Mouse (Mus musculus): Measurements from ENCODE around the gene Gmeb1. TPM values are rescaled to one million over a fixed set of nuclear protein-coding genes. Genes with fewer than 3 reads are reported as not detected.

Gene Gmeb1
- polyA plus RNA-seq, 1 experiment from 2014 or later = 39.5 TPM

DNA sequence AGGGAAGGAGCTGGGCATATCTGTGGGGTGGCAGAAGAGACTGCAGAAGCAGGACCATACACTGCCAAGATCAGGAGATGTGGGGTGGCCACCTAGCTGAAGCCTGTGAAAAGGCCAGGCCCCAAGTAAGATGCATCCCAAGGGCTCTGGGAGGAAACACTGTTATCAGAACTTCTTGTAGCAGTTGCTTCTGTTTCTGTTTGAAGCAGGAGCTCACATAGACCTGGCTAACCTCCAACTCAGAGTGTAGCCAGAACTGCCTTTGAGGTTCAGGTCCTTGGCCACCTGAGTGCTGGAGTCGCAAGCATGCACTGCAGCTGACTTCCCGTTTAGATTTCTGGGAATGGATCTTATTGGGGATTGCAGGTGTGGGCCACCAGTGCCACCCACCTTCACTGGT is 43.6 kb downstream of the Gmeb1 start:
- no peak for ATAC-seq (ENCODE audit: insufficient read depth)
- Histone ChIP-seq H3K4me1 (ENCODE audit: insufficient read depth) (no peaks in the 10 kb centered on the region), H3K9ac (no peak overlapping the region), H3K4me2 (no peak overlapping the region), H3K4me3 (ENCODE audit: low read depth, low read length) (no peak overlapping the region), H3K27ac (ENCODE audit: low read depth) (no peak overlapping the region), H3K27me3 (ENCODE audit: insufficient read depth, low read length) (no peaks in the 10 kb centered on the region), H3K9me3 (ENCODE audit: low read depth, low read length) (no peaks in the 10 kb centered on the region), H3K36me3 (ENCODE audit: insufficient read depth) (0 out of 2 replicates have a peak, but pooled peaks cover 4% of the 10 kb centered on the region)
- no peak for TF ChIP-seq CTCF (IDR thresholded peaks at IDR 0.05; ENCODE audit: low read depth)
- WGBS = 73% methylated on average over 2 of the region's 2 CpGs
- DNase-seq = no peak

DNA sequence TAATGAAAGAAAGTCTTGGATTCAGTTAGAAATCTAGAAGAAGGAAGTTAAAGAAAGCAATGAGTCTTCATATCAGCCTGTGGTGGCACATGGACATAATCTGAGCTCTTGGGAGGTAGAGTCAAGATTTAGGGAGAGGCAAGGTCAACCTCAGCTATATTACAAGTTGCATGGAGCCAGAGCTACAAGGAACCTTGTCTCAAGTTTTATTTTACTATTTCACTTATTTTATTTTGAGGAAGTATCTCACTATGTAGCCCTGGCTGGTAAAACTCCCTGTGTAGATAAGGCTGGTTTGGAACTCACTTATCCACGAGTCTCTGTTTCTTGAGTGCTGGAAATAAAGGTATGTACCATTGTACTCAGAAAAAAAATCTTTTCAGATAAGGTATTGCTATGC is 44.8 kb downstream of the Gmeb1 start:
- Histone ChIP-seq H3K9me3 (ENCODE audit: low read depth, low read length) (no peaks in the 10 kb centered on the region), H3K27ac (ENCODE audit: low read depth) (no peak overlapping the region), H3K4me1 (ENCODE audit: insufficient read depth) (no peaks in the 10 kb centered on the region), H3K4me2 (no peak overlapping the region), H3K4me3 (ENCODE audit: low read depth, low read length) (no peak overlapping the region), H3K9ac (no peak overlapping the region), H3K27me3 (ENCODE audit: insufficient read depth, low read length) (no peaks in the 10 kb centered on the region), H3K36me3 (ENCODE audit: insufficient read depth) (0 out of 2 replicates have a peak, but pooled peaks cover under 1% of the 10 kb centered on the region)
- 50% methylated on average over 1 of the region's 1 CpGs for WGBS
- DNase-seq (no peak), ATAC-seq (ENCODE audit: insufficient read depth) (no peak)
- TF ChIP-seq CTCF (IDR thresholded peaks at IDR 0.05; ENCODE audit: low read depth) = no peak

DNA sequence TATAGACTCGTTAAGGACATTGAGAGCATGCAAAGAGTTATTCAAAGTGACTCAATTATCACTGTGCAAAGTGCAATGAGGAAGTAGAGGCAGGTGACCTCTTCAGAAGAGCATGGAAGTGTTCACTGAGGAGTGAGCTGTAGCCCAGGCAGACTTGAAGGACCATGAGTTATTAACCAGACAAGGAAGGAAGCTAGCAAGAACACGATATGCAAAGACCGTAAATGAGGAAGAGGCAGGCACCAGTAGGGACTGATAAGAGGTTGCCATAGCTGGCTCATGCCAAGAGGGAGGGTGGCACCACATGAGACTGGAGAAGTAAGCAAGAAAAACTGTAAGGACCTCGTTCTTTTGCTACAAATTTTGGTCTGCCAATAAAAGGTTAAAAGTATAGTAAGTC is 46.6 kb downstream of the Gmeb1 start:
- ATAC-seq (ENCODE audit: insufficient read depth) = no peak
- TF ChIP-seq CTCF (IDR thresholded peaks at IDR 0.05; ENCODE audit: low read depth) = no peak
- no peak overlapping the region for H3K4me2 ChIP-seq
- H3K27ac ChIP-seq (ENCODE audit: low read depth) = no peak overlapping the region
- H3K27me3 ChIP-seq (ENCODE audit: insufficient read depth, low read length) = no peaks in the 10 kb centered on the region
- no peak for DNase-seq
- 45% methylated on average over 4 of the region's 4 CpGs for WGBS
- H3K9me3 ChIP-seq (ENCODE audit: low read depth, low read length) = no peaks in the 10 kb centered on the region
- H3K4me3 ChIP-seq (ENCODE audit: low read depth, low read length) = no peak overlapping the region
- no peak overlapping the region for H3K9ac ChIP-seq
- no peaks in the 10 kb centered on the region for H3K4me1 ChIP-seq (ENCODE audit: insufficient read depth)
- H3K36me3 ChIP-seq (ENCODE audit: insufficient read depth) = peaks cover 7% of the 10 kb centered on the region; the same call in 1 of the 2 replicates

DNA sequence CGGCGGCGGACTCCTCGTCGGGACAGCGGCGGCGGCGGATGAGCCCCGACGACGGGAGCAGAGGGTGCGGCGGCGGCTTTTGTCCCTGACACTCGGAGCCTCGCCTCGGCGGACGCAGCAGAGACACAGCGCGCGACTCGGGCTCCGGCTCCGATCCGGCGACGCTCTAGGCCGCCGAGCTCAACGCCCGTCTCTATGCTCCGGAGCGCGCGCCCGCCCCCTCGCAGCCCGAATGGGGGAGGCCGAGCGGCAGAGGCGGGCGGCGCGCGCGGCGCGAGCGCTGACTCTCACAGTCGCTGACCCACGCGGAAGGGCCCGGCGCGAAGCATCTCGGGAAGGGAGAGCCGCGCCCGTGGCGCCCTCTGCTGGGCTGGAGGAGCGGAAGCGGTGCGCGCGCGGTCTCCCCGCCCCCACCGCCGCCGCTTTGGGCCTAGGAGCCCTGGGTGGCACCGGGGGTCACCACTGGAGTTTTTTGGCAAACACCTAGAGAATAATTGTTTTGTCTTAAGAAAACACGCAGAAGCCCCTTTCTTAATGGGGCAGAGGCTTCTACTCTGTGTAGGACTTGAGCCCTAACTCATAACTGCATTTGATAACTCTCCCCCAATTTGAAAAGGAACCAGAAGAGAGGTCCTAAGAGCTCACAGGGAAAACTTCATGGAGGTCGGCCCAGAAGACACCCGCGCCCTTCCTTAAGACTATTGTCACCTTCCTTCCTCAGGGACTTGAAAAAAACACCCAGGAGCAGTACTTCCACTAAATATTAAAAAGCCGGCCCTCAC is 49.3 kb downstream of the Gmeb1 start, which contains the start of gene Ythdf2:
Ythdf2 (minus strand) TSS at position 351 of the 782 bp plus-strand sequence.
- Histone ChIP-seq H3K27me3 (ENCODE audit: insufficient read depth, low read length) (no peaks in the 10 kb centered on the region), H3K36me3 (ENCODE audit: insufficient read depth) (peaks cover 31% of the 10 kb centered on the region), H3K9me3 (ENCODE audit: low read depth, low read length) (no peaks in the 10 kb centered on the region), H3K9ac (peak within 1 kb of the TSS; percentile 100), H3K4me3 (ENCODE audit: low read depth, low read length) (peak within 1 kb of the TSS; percentile 100), H3K27ac (ENCODE audit: low read depth) (peak within 1 kb of the TSS; percentile 93), H3K4me2 (peak within 1 kb of the TSS; percentile 74), H3K4me1 (ENCODE audit: insufficient read depth) (no peaks in the 10 kb centered on the region)
- 2% methylated on average over 77 of the region's 78 CpGs for WGBS
- ATAC-seq (ENCODE audit: insufficient read depth) = peak; percentile 98
- DNase-seq = peak; percentile 99
- peak; percentile 62 for TF ChIP-seq CTCF (IDR thresholded peaks at IDR 0.05; ENCODE audit: low read depth)

DNA sequence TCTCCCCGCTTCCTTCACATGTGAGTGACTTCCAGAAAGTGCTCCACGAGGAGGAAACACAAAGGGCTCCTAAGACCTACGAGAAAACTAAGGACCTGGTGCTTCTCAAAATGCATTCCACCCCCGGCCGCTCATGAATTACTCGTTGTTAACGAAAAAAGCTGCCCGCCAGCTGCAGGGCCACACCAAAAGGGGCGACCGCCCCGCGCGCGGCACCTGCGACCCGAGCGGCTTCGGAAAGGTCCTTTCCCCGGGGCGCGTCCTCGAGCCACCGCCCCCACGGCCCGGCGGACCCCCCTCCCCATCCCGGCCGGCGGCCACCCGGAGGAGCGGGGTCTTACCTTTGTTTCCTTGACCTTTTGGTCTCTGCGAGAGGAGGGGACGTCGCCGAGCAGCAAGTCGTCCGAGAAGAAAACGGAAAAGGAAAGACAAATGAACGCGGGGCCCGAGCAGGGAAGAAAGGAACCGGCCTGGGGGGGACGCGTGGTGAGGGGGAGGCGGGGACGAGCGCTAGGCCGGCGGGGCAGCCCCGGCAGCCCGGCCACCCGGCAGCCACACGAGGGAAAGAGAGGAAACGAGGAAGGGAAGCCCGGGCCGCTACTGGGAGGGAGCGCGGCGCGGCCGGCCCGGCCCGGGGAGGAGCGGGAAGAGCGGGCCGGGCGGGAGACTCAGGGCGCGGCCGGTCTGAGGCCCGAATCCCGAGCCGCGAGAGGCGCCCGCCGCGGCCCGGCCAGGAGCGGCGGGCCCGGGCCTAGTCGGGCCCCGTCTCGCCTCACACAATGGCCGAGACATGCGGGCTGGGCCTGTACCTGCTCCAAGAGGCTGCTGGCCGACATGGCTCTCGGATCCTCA is 50.1 kb downstream of the Gmeb1 start:
- peak overlapping the region; percentile 100 for H3K4me3 ChIP-seq (ENCODE audit: low read depth, low read length)
- no peaks in the 10 kb centered on the region for H3K9me3 ChIP-seq (ENCODE audit: low read depth, low read length)
- peak overlapping the region; percentile 74 for H3K4me2 ChIP-seq
- H3K36me3 ChIP-seq (ENCODE audit: insufficient read depth) = peaks cover 38% of the 10 kb centered on the region
- under 1% methylated on average over 79 of the region's 89 CpGs for WGBS
- peak overlapping the region; percentile 93 for H3K27ac ChIP-seq (ENCODE audit: low read depth)
- H3K27me3 ChIP-seq (ENCODE audit: insufficient read depth, low read length) = no peaks in the 10 kb centered on the region
- DNase-seq (peak; percentile 42), ATAC-seq (ENCODE audit: insufficient read depth) (peak; percentile 81)
- peak overlapping the region; percentile 100 for H3K9ac ChIP-seq
- TF ChIP-seq CTCF (IDR thresholded peaks at IDR 0.05; ENCODE audit: low read depth) = no peak
- no peaks in the 10 kb centered on the region for H3K4me1 ChIP-seq (ENCODE audit: insufficient read depth)

DNA sequence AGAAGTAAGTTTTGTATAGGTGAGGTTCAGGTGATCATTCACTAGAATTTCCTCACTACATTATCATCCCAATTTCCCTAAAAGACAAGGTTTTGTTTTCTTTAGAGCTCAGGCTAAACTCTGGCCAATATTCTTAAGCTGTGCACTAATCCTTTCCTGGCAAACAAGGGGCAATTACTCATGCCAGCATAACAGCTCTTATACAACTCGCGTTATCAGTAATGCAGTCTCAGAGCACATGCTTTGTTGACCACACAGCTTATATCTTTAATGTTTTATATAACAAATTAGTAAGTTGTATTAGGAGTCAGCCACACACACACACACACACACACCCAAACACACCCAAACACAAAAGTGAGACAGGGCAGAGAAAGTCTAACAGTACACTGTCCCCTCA is 51.1 kb downstream of the Gmeb1 start:
- Histone ChIP-seq H3K36me3 (ENCODE audit: insufficient read depth) (peaks cover 48% of the 10 kb centered on the region), H3K27ac (ENCODE audit: low read depth) (no peak overlapping the region; the same call in 1 of the 2 replicates), H3K9me3 (ENCODE audit: low read depth, low read length) (no peaks in the 10 kb centered on the region), H3K4me1 (ENCODE audit: insufficient read depth) (no peaks in the 10 kb centered on the region), H3K9ac (peak overlapping the region; percentile 100), H3K4me2 (peak overlapping the region; percentile 74), H3K27me3 (ENCODE audit: insufficient read depth, low read length) (no peaks in the 10 kb centered on the region), H3K4me3 (ENCODE audit: low read depth, low read length) (peak overlapping the region; percentile 100)
- TF ChIP-seq CTCF (IDR thresholded peaks at IDR 0.05; ENCODE audit: low read depth) = no peak
- DNase-seq (peak; percentile 16), ATAC-seq (ENCODE audit: insufficient read depth) (no peak)
- WGBS = 18% methylated on average over 2 of the region's 2 CpGs

DNA sequence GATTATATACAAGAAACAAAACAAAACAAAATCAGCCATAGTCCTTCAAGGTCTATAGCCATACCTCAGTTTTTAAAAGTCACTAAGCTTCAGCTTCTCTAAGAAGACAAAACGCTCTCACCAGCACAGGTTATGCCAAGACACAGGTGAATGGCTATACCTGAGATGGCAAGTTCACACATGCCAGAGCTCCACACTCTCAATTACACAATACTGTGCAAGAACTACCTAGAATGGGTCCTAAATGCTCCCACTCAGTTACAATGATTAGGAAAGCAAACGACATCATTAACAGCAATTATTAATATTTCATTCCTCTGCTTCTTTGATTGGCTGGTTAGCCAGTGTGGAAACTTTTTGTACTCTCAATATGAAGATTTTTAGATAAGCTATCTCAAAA is 52.1 kb downstream of the Gmeb1 start:
- Histone ChIP-seq H3K36me3 (ENCODE audit: insufficient read depth) (peaks cover 57% of the 10 kb centered on the region), H3K4me2 (no peak overlapping the region), H3K4me1 (ENCODE audit: insufficient read depth) (no peaks in the 10 kb centered on the region), H3K9ac (no peak overlapping the region), H3K27me3 (ENCODE audit: insufficient read depth, low read length) (no peaks in the 10 kb centered on the region), H3K27ac (ENCODE audit: low read depth) (no peak overlapping the region), H3K4me3 (ENCODE audit: low read depth, low read length) (no peak overlapping the region), H3K9me3 (ENCODE audit: low read depth, low read length) (no peaks in the 10 kb centered on the region)
- WGBS = 85% methylated on average over 2 of the region's 2 CpGs
- TF ChIP-seq CTCF (IDR thresholded peaks at IDR 0.05; ENCODE audit: low read depth) = no peak
- ATAC-seq (ENCODE audit: insufficient read depth) (no peak), DNase-seq (no peak)

Data from lung, embryonic 14.5 days (tissue).